Mouse (Mus musculus): ENCODE results near the gene Plekhh3.
"Not testable (repeated sequence)": the region's sequence is repeated elsewhere in the genome, so short reads cannot be mapped to it uniquely, and the experiment has no call there.

Gene Plekhh3

GRCm38 (mm10) chr11:101124494-101124893 is 46.7 kb downstream of the Plekhh3 start:
- DNase-seq (ENCODE audit: low read depth in 1 of 2, low spot score in 2 of 2) = not testable (repeated sequence)

GRCm38 (mm10) chr11:101120545-101121188 is 50.5 kb downstream of the Plekhh3 start:
- DNase-seq (ENCODE audit: low read depth in 1 of 2, low spot score in 2 of 2) = no peak

GRCm38 (mm10) chr11:101119761-101120544 is 51.2 kb downstream of the Plekhh3 start, which contains the start of the genes Retreg3 and Tubg1:
TSS of gene Retreg3 (minus strand) at chr11:101119893.
TSS of gene Tubg1 (plus strand) at chr11:101119938.
- DNase-seq (ENCODE audit: low read depth in 1 of 2, low spot score in 2 of 2) = peak; percentile 96 to 99

- DNase-seq (ENCODE audit: low read depth in 1 of 2, low spot score in 2 of 2) = no peak
Measured at GRCm38 (mm10) chr11:101119131-101119760, 51.9 kb downstream of the Plekhh3 start.

- DNase-seq (ENCODE audit: low read depth in 1 of 2, low spot score in 2 of 2) = no peak
Measured at GRCm38 (mm10) chr11:101118105-101118504, 53.0 kb downstream of the Plekhh3 start.

GRCm38 (mm10) chr11:101115564-101115963 is 55.6 kb downstream of the Plekhh3 start:
- peak; percentile 36 to 54 for DNase-seq (ENCODE audit: low read depth in 1 of 2, low spot score in 2 of 2)
